Mouse (Mus musculus) c-Kit-positive CD71-positive TER-119-positive erythroid progenitor cells, embryonic 14.5 days (primary cell): ENCODE data around the gene Dennd1a.
A peak's percentile ranks its signal among the peaks of the same experiment; 100 is the strongest.

Source experiments
- DNase-seq: peaks from one replicate; pipeline ENCODE4 v3.0.0-alpha.2; 2013; ENCODE audit warnings: low spot score

The Dennd1a gene

GRCm38 (mm10) chr2:38286733-38287551 lies at the start of gene Dennd1a:
Gene Dennd1a (minus strand): TSS chr2:38287390.
- DNase-seq, result peak; percentile 71

- DNase-seq, result no peak
These were observed 49.4 kb upstream of the Dennd1a start for GRCm38 (mm10) chr2:38336606-38337005.

GRCm38 (mm10) chr2:38333586-38334119 lies 46.5 kb upstream of the Dennd1a start:
- DNase-seq, result no peak

GRCm38 (mm10) chr2:38326671-38327070 lies 39.5 kb upstream of the Dennd1a start:
- DNase-seq, result no peak

- DNase-seq, result no peak
These were observed 36.2 kb upstream of the Dennd1a start for GRCm38 (mm10) chr2:38323380-38323779.

GRCm38 (mm10) chr2:38320911-38321310 lies 33.7 kb upstream of the Dennd1a start:
- DNase-seq, result no peak

- DNase-seq, result no peak
These were observed 31.9 kb upstream of the Dennd1a start for GRCm38 (mm10) chr2:38319086-38319485.

- no peak for DNase-seq
These were observed 26.2 kb upstream of the Dennd1a start for GRCm38 (mm10) chr2:38313399-38313798.

- DNase-seq, result no peak
These were observed 25.7 kb upstream of the Dennd1a start for GRCm38 (mm10) chr2:38312921-38313320.

GRCm38 (mm10) chr2:38305152-38305551 lies 18.0 kb upstream of the Dennd1a start:
- no peak for DNase-seq

GRCm38 (mm10) chr2:38300941-38301340 lies 13.8 kb upstream of the Dennd1a start:
- no peak for DNase-seq

GRCm38 (mm10) chr2:38295939-38296338 lies 8.7 kb upstream of the Dennd1a start:
- no peak for DNase-seq

GRCm38 (mm10) chr2:38291526-38291925 lies 4.3 kb upstream of the Dennd1a start:
- no peak for DNase-seq

- peak; percentile 17 for DNase-seq
These were observed 1.0 kb upstream of the Dennd1a start for GRCm38 (mm10) chr2:38288226-38288625.

GRCm38 (mm10) chr2:38286433-38286732 lies 807 bp downstream of the Dennd1a start:
- peak; percentile 45 for DNase-seq

GRCm38 (mm10) chr2:38285781-38286432 lies 1.3 kb downstream of the Dennd1a start:
- peak; percentile 38 for DNase-seq

GRCm38 (mm10) chr2:38283961-38284360 lies 3.2 kb downstream of the Dennd1a start:
- DNase-seq, result no peak

- no peak for DNase-seq
These were observed 6.8 kb downstream of the Dennd1a start for GRCm38 (mm10) chr2:38280376-38280775.

GRCm38 (mm10) chr2:38274973-38275372 lies 12.2 kb downstream of the Dennd1a start:
- no peak for DNase-seq

GRCm38 (mm10) chr2:38263653-38264052 lies 23.5 kb downstream of the Dennd1a start:
- no peak for DNase-seq

GRCm38 (mm10) chr2:38259052-38259451 lies 28.1 kb downstream of the Dennd1a start:
- DNase-seq, result no peak

- no peak for DNase-seq
These were observed 49.6 kb downstream of the Dennd1a start for GRCm38 (mm10) chr2:38237616-38238015.

GRCm38 (mm10) chr2:38235593-38235992 lies 51.6 kb downstream of the Dennd1a start:
- no peak for DNase-seq
